Mouse (Mus musculus) stomach, postnatal 0 days (tissue): ENCODE results near the gene Gjb4. TPM values are rescaled to one million over a fixed set of nuclear protein-coding genes. Genes with fewer than 3 reads are reported as not detected.

Experiments used
- ATAC-seq: fragments of 200-750 bp; cut with Nextera tagmentation; 2 replicates; pipeline ENCODE4 v1.8.0; 2017; ENCODE audit not compliant: low FRiP score, low TSS enrichment
- DNase-seq: peaks from one replicate; pipeline ENCODE4 v3.0.0-alpha.2; 2016; ENCODE audit warnings: low spot score
- H3K27ac ChIP-seq: fragments of 300-500 bp; sonication (generic); replicated peaks from 2 replicates; pipeline ENCODE4 v1.5.1; 2014; ENCODE audit warnings: mild to moderate bottlenecking, control low read depth
- H3K27me3 ChIP-seq: fragments of 300-500 bp; sonication (generic); 2 replicates; pipeline ENCODE4 v1.6.1; 2014; ENCODE audit warnings: low read length; ENCODE audit not compliant: control insufficient read depth, insufficient read depth
- H3K36me3 ChIP-seq: fragments of 300-500 bp; sonication (generic); 2 replicates; pipeline ENCODE4 v1.6.1; 2014; ENCODE audit warnings: low read length, mixed read lengths; ENCODE audit not compliant: control insufficient read depth, insufficient read depth
- H3K4me1 ChIP-seq: fragments of 300-500 bp; sonication (generic); replicated peaks from 2 replicates; pipeline ENCODE4 v1.6.1; 2014; ENCODE audit warnings: antibody characterized with exemption; ENCODE audit not compliant: control insufficient read depth, insufficient read depth
- H3K4me2 ChIP-seq: fragments of 300-500 bp; sonication (generic); replicated peaks from 2 replicates; pipeline ENCODE4 v1.6.1; 2014; ENCODE audit warnings: low read depth, mild to moderate bottlenecking, control low read depth, moderate library complexity
- H3K4me3 ChIP-seq: fragments of 300-500 bp; sonication (generic); 2 replicates; pipeline ENCODE4 v1.5.1; 2014; ENCODE audit warnings: low read depth, low read length, control low read depth
- H3K9ac ChIP-seq: fragments of 300-500 bp; sonication (generic); 2 replicates; pipeline ENCODE4 v1.6.1; 2014; ENCODE audit warnings: mild to moderate bottlenecking, low read length, control low read depth, mixed read lengths
- H3K9me3 ChIP-seq: fragments of 300-500 bp; sonication (generic); 2 replicates; pipeline ENCODE4 v1.6.1; 2016; ENCODE audit warnings: low read length; ENCODE audit not compliant: control insufficient read depth
- CTCF ChIP-seq: IDR thresholded peaks from 2 replicates; pipeline ENCODE4 v1.5.1; 2016; ENCODE audit warnings: antibody characterized with exemption, low read depth, mild to moderate bottlenecking, moderate library complexity
- EP300 ChIP-seq: optimal IDR thresholded peaks from 2 replicates; pipeline ENCODE3; 2016; ENCODE audit warnings: antibody characterized with exemption
- WGBS: fragments of 180-500 bp; shearing (Covaris S2); extraction: QIAGEN DNeasy Blood & Tissue Kit; methylation state at CpG from one replicate; pipeline ENCODE4 v1.1.7; 2014; 5-methylcytosine and 5-hydroxymethylcytosine counted together
- polyA plus RNA-seq: library from polyadenylated mRNA; unstranded; fragments of >200 nt; fragmentation: Nextera tagmentation; extraction: Ambion mirVana; gene quantifications from 2 replicates; pipeline ENCODE4 v1.2.1, GENCODE M21; 2015

Gjb4 gene
- polyA plus RNA-seq, 1 experiment from 2014 or later, result 1.7 TPM

DNA sequence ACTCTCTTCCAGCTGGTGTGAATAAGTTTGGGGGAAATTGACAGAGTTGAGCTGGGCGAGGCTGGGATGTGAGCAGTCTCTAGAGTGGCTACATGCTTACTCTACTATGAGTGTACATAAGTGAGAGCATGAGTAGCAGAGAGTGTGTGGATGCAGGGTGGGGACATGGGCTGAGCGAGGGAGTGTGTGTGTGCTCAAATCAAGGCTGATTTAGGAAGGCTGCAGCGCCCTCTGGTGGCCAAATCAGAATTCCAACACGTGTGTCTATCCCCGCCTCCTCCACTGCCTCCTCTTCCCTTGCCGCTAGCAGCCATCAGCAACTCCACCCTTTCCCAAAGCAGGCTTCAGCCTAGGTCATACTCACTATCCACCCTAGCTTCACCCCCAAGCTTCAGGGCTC is 29.1 kb downstream of the Gjb4 start:
- H3K36me3 ChIP-seq, result no peaks in the 10 kb centered on the region
- no peak overlapping the region for H3K4me2 ChIP-seq
- DNase-seq (peak; percentile 86), ATAC-seq (peak; percentile 82)
- H3K27ac ChIP-seq, result no peak overlapping the region
- H3K27me3 ChIP-seq, result peaks cover 2% of the 10 kb centered on the region; the same call in 1 of the 2 replicates
- 4% methylated on average over 6 of the region's 6 CpGs for WGBS
- no peaks in the 10 kb centered on the region for H3K4me1 ChIP-seq
- no peak overlapping the region for H3K4me3 ChIP-seq
- H3K9ac ChIP-seq, result no peak overlapping the region
- no peaks in the 10 kb centered on the region for H3K9me3 ChIP-seq
- TF ChIP-seq CTCF (peak; percentile 88), EP300 (no peak)

DNA sequence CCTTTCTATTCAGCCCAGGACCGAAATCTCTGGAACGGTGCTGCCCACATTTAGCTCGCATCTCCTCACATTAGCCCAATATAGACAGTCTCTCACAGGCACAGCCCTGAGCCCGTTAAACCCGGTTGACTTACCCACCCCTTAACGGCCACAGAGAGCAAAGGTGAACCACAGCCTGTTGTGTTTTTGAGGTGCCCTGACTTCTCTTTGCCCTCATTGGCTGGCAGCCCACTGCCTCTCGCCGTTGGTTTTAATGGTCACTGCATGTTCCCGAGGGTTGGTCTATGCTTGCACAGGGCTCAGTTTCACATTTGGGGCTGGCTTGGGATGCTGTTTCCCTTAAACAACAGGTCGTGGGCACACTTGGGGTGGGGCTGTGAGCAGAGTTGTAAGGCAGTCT is 29.6 kb downstream of the Gjb4 start:
- Histone ChIP-seq H3K27ac (no peak overlapping the region), H3K4me1 (no peaks in the 10 kb centered on the region), H3K9ac (no peak overlapping the region), H3K4me3 (no peak overlapping the region), H3K36me3 (no peaks in the 10 kb centered on the region), H3K27me3 (no peaks in the 10 kb centered on the region), H3K9me3 (no peaks in the 10 kb centered on the region), H3K4me2 (no peak overlapping the region)
- WGBS, result 66% methylated on average over 10 of the region's 10 CpGs
- no peak for DNase-seq
- TF ChIP-seq EP300 (no peak), CTCF (no peak)
- no peak for ATAC-seq

DNA sequence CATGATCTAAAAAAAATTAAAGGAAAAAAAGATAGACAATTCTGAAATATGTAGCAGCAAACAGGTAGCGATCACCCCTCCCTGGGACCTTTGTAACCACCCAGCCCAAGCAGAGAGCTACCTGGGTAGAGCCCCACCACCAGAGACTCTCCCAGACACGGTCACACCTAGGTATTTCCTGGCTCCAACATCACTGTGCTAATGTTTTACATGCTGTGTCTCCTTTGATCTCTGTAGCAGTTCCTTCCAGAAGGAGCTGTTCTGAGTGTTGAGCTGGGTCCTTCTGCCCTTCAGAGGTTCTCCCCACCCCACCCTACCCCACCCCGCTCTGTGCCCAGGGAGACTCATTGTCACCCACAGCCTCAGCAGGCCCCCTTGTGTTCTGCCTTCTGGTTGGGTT is 30.2 kb downstream of the Gjb4 start:
- no peaks in the 10 kb centered on the region for H3K4me1 ChIP-seq
- no peaks in the 10 kb centered on the region for H3K9me3 ChIP-seq
- no peaks in the 10 kb centered on the region for H3K36me3 ChIP-seq
- no peak overlapping the region for H3K4me3 ChIP-seq
- no peak overlapping the region for H3K27ac ChIP-seq
- 62% methylated on average over 3 of the region's 3 CpGs for WGBS
- TF ChIP-seq CTCF, result no peak
- no peak for TF ChIP-seq EP300
- ATAC-seq, result no peak
- H3K4me2 ChIP-seq, result no peak overlapping the region
- no peaks in the 10 kb centered on the region for H3K27me3 ChIP-seq
- H3K9ac ChIP-seq, result no peak overlapping the region
- no peak for DNase-seq

DNA sequence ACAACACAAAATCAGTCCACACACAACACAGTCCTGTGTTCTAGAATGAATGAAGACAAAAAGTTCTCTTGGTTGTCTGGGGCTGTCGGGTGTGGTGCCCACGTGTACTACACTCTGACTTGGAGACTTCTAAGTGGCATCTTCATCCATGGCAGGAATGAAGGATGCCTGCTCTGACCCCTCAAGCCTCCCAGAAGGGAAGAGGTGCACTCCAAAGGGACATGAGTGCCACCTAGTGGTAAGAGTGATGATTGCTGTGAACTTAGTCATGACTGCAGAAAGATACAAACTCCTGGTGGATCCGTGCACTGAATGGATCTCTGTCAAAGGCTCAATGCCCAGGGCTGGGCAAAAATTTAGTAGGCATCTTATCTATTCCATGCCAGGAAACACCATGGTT is 34.3 kb downstream of the Gjb4 start:
- Histone ChIP-seq H3K4me3 (no peak overlapping the region), H3K27ac (no peak overlapping the region), H3K27me3 (no peaks in the 10 kb centered on the region), H3K9me3 (no peaks in the 10 kb centered on the region), H3K36me3 (no peaks in the 10 kb centered on the region), H3K9ac (no peak overlapping the region), H3K4me2 (no peak overlapping the region), H3K4me1 (no peaks in the 10 kb centered on the region)
- peak; percentile 54 for DNase-seq
- peak; percentile 92 for TF ChIP-seq CTCF
- no peak for TF ChIP-seq EP300
- 0% methylated on average over 3 of the region's 3 CpGs for WGBS
- ATAC-seq, result peak; percentile 38; the same call in 1 of the 2 replicates

DNA sequence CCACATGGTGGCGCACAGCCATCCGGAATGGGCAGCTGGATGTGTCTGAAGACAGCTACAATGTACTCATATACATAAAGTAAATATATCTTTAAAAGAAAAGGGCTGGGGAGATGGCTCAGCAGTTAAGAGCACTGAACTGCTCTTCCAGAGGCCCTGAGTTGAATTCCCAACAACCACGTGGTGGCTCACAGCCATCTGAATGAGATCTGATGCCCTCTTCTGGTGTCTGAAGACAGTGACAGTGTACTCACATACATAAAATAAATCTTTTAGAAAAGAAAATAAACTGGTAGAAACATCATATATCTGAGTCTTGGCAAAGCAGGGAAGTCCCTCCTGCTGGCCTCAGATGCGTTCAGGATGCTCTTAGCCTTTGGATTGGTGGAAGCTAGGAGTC is 36.7 kb downstream of the Gjb4 start:
- Histone ChIP-seq H3K27me3 (no peaks in the 10 kb centered on the region), H3K27ac (no peak overlapping the region), H3K4me1 (no peaks in the 10 kb centered on the region), H3K9ac (no peak overlapping the region), H3K4me2 (no peak overlapping the region), H3K4me3 (no peak overlapping the region), H3K9me3 (no peaks in the 10 kb centered on the region), H3K36me3 (no peaks in the 10 kb centered on the region)
- DNase-seq (no peak), ATAC-seq (no peak)
- WGBS, result 50% methylated on average over 4 of the region's 4 CpGs
- TF ChIP-seq CTCF, result peak; percentile 36
- no peak for TF ChIP-seq EP300

DNA sequence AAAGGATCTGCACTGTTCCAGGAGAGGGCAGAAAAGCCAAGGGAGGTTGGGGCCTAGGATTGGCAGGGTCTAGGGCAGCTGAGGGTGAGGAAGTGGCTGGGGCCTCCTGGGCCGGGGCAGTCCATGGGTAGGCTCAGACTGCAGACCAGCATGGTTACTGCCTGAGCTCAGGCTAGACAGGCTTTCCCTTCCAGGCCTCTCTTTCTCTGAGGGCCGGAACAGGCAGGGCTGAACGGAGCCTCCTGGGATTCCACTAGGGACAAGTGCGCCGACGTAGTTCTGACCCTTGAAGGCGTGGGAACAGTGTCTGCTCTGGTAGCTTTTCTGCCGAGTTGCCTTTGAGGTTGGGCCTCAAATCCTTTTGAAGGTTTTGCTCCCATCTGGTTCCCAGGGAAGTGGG is 38.1 kb downstream of the Gjb4 start:
- H3K27ac ChIP-seq, result no peak overlapping the region
- no peaks in the 10 kb centered on the region for H3K9me3 ChIP-seq
- no peaks in the 10 kb centered on the region for H3K4me1 ChIP-seq
- H3K4me2 ChIP-seq, result no peak overlapping the region
- H3K36me3 ChIP-seq, result no peaks in the 10 kb centered on the region
- DNase-seq (no peak), ATAC-seq (no peak)
- H3K9ac ChIP-seq, result no peak overlapping the region
- WGBS, result 76% methylated on average over 8 of the region's 8 CpGs
- TF ChIP-seq EP300 (no peak), CTCF (no peak)
- no peak overlapping the region for H3K4me3 ChIP-seq
- no peaks in the 10 kb centered on the region for H3K27me3 ChIP-seq
